Mouse (Mus musculus) megakaryocyte, embryonic 14.5 days (primary cell): ENCODE results near the gene AC109138.7.

ENCODE experiments used
- FLI1 ChIP-seq: IDR thresholded peaks from 2 replicates; pipeline ENCODE4 v1.6.1; 2012; ENCODE audit warnings: low read length, inconsistent platforms, mixed read lengths
- GATA1 ChIP-seq: IDR thresholded peaks from 3 replicates; pipeline ENCODE4 v1.6.1; 2012; ENCODE audit warnings: mixed read lengths, low read length, inconsistent platforms, borderline replicate concordance

GRCm38 (mm10) chr19:4170723-4171392 is 43.3 kb upstream of the AC109138.7 start:
- TF ChIP-seq GATA1 (no peak), FLI1 (no peak)
